Mouse (Mus musculus) myocyte (in vitro differentiated cells): ENCODE measurements around the gene Uncx. TPM values are rescaled to one million over a fixed set of nuclear protein-coding genes. Genes with fewer than 3 reads are reported as not detected.
A peak's percentile ranks its signal among the peaks of the same experiment; 100 is the strongest.

Experiments
- H3K27me3 ChIP-seq: one replicate; pipeline ENCODE4 v1.6.1; 2011; ENCODE audit not compliant: control insufficient read depth, insufficient read depth, insufficient read length
- H3K36me3 ChIP-seq: one replicate; pipeline ENCODE4 v1.6.1; 2011; ENCODE audit not compliant: control insufficient read depth, insufficient read depth
- H3K4me2 ChIP-seq: one replicate; pipeline ENCODE4 v1.6.1; 2011; ENCODE audit warnings: low read depth, control low read depth
- H3K4me3 ChIP-seq: one replicate; pipeline ENCODE4 v1.5.1; 2011; ENCODE audit warnings: mild to moderate bottlenecking, control low read depth, moderate library complexity
- H3K79me2 ChIP-seq: one replicate; pipeline ENCODE4 v1.6.1; 2011; ENCODE audit not compliant: control insufficient read depth, insufficient read depth
- H3ac ChIP-seq: one replicate; pipeline ENCODE4 v1.6.1; 2011; ENCODE audit not compliant: control insufficient read depth, insufficient read length
- CEBPB ChIP-seq: IDR thresholded peaks from 2 replicates; pipeline ENCODE4 v1.6.1; 2011; ENCODE audit warnings: mild to moderate bottlenecking, moderate library complexity; ENCODE audit not compliant: poor library complexity, insufficient read depth, severe bottlenecking
- E2F4 ChIP-seq: IDR thresholded peaks from one replicate; pipeline ENCODE4 v1.6.1; 2011; ENCODE audit warnings: mild to moderate bottlenecking, control low read depth, moderate library complexity; ENCODE audit not compliant: insufficient read depth
- MAX ChIP-seq: IDR thresholded peaks from one replicate; pipeline ENCODE4 v1.6.1; 2011; ENCODE audit warnings: low read depth, mild to moderate bottlenecking, control low read depth
- MYOD1 ChIP-seq, 3 experiments: IDR thresholded peaks; one replicate each; pipeline ENCODE4 v1.6.1; 2011; ENCODE audit warnings: control low read depth in 2 of 3, low read depth in 2 of 3, mild to moderate bottlenecking in 2 of 3, moderate library complexity in 1 of 3; ENCODE audit not compliant: insufficient read length in 2 of 3, control insufficient read depth in 1 of 3
- MYOG ChIP-seq, 3 experiments: IDR thresholded peaks; one replicate each; pipeline ENCODE4 v1.6.1; 2011; ENCODE audit warnings: control low read depth in 2 of 3, low read depth in 2 of 3, mild to moderate bottlenecking in 2 of 3; ENCODE audit not compliant: insufficient read length in 2 of 3, control insufficient read depth in 1 of 3, insufficient read depth in 1 of 3
- POLR2A ChIP-seq: IDR thresholded peaks from one replicate; pipeline ENCODE4 v1.6.1; 2011; ENCODE audit warnings: low read depth, mild to moderate bottlenecking, control low read depth, moderate library complexity; ENCODE audit not compliant: insufficient read length
- POLR2AphosphoS2 ChIP-seq: IDR thresholded peaks from one replicate; pipeline ENCODE4 v1.6.1; 2011; ENCODE audit warnings: low read depth, control low read depth; ENCODE audit not compliant: insufficient read length
- REST ChIP-seq: IDR thresholded peaks from one replicate; pipeline ENCODE4 v1.6.1; 2011; ENCODE audit warnings: mild to moderate bottlenecking, control low read depth, moderate library complexity; ENCODE audit not compliant: insufficient read depth, insufficient read length
- SRF ChIP-seq: IDR thresholded peaks from one replicate; pipeline ENCODE4 v1.6.1; 2011; ENCODE audit warnings: low read depth; ENCODE audit not compliant: control insufficient read depth, insufficient read length
- TCF12 ChIP-seq: IDR thresholded peaks from one replicate; pipeline ENCODE4 v1.6.1; 2011; ENCODE audit warnings: mild to moderate bottlenecking, control low read depth; ENCODE audit not compliant: poor library complexity, insufficient read depth, severe bottlenecking
- TCF3 ChIP-seq: IDR thresholded peaks from one replicate; pipeline ENCODE4 v1.6.1; 2011; ENCODE audit warnings: low read depth, control low read depth; ENCODE audit not compliant: insufficient read length
- USF1 ChIP-seq: IDR thresholded peaks from one replicate; pipeline ENCODE4 v1.6.1; 2011; ENCODE audit warnings: low read depth, mild to moderate bottlenecking, control low read depth, moderate library complexity
- polyA plus RNA-seq: library from polyadenylated mRNA; unstranded; fragments of >200 nt; fragmentation: generic; extraction: Trizol; gene quantifications from one replicate; pipeline ENCODE4 v1.2.1, GENCODE M21; 2012; ENCODE audit warnings: missing spikeins

The Uncx gene
- polyA plus RNA-seq, 1 experiment: not detected

DNA sequence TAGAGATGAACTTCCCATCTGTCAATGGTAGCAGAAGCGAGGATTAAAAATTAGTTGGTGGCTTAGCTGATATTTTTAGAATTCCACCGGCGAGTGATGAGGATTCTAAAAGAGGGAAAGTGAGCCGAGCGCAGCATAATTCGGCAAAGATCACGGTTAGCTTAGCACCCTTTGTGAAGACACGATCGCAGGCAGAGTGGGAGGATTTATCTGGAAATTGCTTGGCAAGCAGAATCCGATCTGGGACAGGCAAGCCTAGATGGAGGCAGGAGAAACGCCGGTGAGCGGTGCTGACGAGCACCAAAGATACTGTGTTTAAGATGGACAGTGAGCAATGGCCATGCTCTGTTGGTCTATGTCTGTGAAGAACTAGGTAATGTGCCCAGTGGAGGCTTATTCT lies 41.0 kb upstream of the Uncx start:
- Histone ChIP-seq H3K36me3 (no peaks in the 10 kb centered on the region), H3K27me3 (peaks cover 39% of the 10 kb centered on the region), H3K4me2 (no peak overlapping the region), H3K4me3 (no peak overlapping the region), H3K79me2 (no peaks in the 10 kb centered on the region), H3ac (no peak overlapping the region)
- TF ChIP-seq MAX: no peak
- TF ChIP-seq TCF12: no peak
- no peak for TF ChIP-seq E2F4

GRCm38 (mm10) chr5:139505073-139505606 lies 38.2 kb upstream of the Uncx start:
- Histone ChIP-seq H3K27me3 (peaks cover 39% of the 10 kb centered on the region), H3ac (no peak overlapping the region), H3K36me3 (no peaks in the 10 kb centered on the region), H3K79me2 (no peaks in the 10 kb centered on the region), H3K4me2 (no peak overlapping the region), H3K4me3 (no peak overlapping the region)
- TF ChIP-seq MAX: no peak
- TF ChIP-seq POLR2AphosphoS2: no peak
- TF ChIP-seq E2F4: no peak
- no peak for TF ChIP-seq TCF12
- TF ChIP-seq MYOD1 (IDR thresholded peaks at IDR 0.05; ENCODE audit: control insufficient read depth in 1 of 3, insufficient read length in 2 of 3, low read depth in 2 of 3): no peak
- no peak for TF ChIP-seq SRF
- TF ChIP-seq REST: no peak
- no peak for TF ChIP-seq MYOG (IDR thresholded peaks at IDR 0.05; ENCODE audit: control insufficient read depth in 1 of 3, insufficient read depth in 1 of 3, insufficient read length in 2 of 3, low read depth in 2 of 3)
- no peak for TF ChIP-seq TCF3
- TF ChIP-seq POLR2A: no peak
- no peak for TF ChIP-seq CEBPB
- TF ChIP-seq USF1: no peak

- TF ChIP-seq MAX: no peak
- TF ChIP-seq POLR2AphosphoS2: no peak
- Histone ChIP-seq H3K36me3 (no peaks in the 10 kb centered on the region), H3K4me3 (no peak overlapping the region), H3K79me2 (no peaks in the 10 kb centered on the region), H3K27me3 (peaks cover 39% of the 10 kb centered on the region), H3K4me2 (no peak overlapping the region), H3ac (no peak overlapping the region)
These were observed 37.1 kb upstream of the Uncx start for GRCm38 (mm10) chr5:139506207-139506606.

- Histone ChIP-seq H3K4me3 (no peak overlapping the region), H3ac (no peak overlapping the region), H3K36me3 (no peaks in the 10 kb centered on the region), H3K27me3 (peaks cover 18% of the 10 kb centered on the region), H3K4me2 (no peak overlapping the region), H3K79me2 (no peaks in the 10 kb centered on the region)
- TF ChIP-seq MYOD1 (IDR thresholded peaks at IDR 0.05; ENCODE audit: control insufficient read depth in 1 of 3, insufficient read length in 2 of 3, low read depth in 2 of 3): peak in 1 of 3 experiments; percentile 44
- no peak for TF ChIP-seq POLR2A
These were observed 32.5 kb upstream of the Uncx start for GRCm38 (mm10) chr5:139510682-139511366.

- Histone ChIP-seq H3ac (no peak overlapping the region), H3K27me3 (peaks cover 22% of the 10 kb centered on the region), H3K36me3 (no peaks in the 10 kb centered on the region), H3K4me3 (no peak overlapping the region), H3K4me2 (no peak overlapping the region), H3K79me2 (no peaks in the 10 kb centered on the region)
- no peak for TF ChIP-seq MYOG (IDR thresholded peaks at IDR 0.05; ENCODE audit: control insufficient read depth in 1 of 3, insufficient read depth in 1 of 3, insufficient read length in 2 of 3, low read depth in 2 of 3)
These were observed 31.1 kb upstream of the Uncx start for GRCm38 (mm10) chr5:139512201-139512600.

GRCm38 (mm10) chr5:139516281-139516680 lies 27.0 kb upstream of the Uncx start:
- H3ac ChIP-seq: no peak overlapping the region
- peaks cover 36% of the 10 kb centered on the region for H3K27me3 ChIP-seq
- H3K4me3 ChIP-seq: no peak overlapping the region
- no peaks in the 10 kb centered on the region for H3K36me3 ChIP-seq
- TF ChIP-seq USF1 (no peak), POLR2AphosphoS2 (no peak), MYOD1 (IDR thresholded peaks at IDR 0.05; ENCODE audit: control insufficient read depth in 1 of 3, insufficient read length in 2 of 3, low read depth in 2 of 3) (no peak), POLR2A (no peak), TCF3 (no peak), TCF12 (no peak)
- H3K4me2 ChIP-seq: no peak overlapping the region
- no peaks in the 10 kb centered on the region for H3K79me2 ChIP-seq
